Mouse (Mus musculus) ZHBTc4 (cell line): ENCODE data around the gene Atp8a2.

Experiments
- DNase-seq: peaks from one replicate; pipeline ENCODE4 v3.0.0-alpha.2; 2011; ENCODE audit warnings: low read depth, low spot score

Gene Atp8a2

GRCm38 (mm10) chr14:59927804-59928203 lies 269.2 kb downstream of the Atp8a2 start:
- DNase-seq, result peak; percentile 63

GRCm38 (mm10) chr14:59919865-59920264 lies 277.1 kb downstream of the Atp8a2 start:
- no peak for DNase-seq

- DNase-seq, result no peak
These were observed 293.4 kb downstream of the Atp8a2 start for GRCm38 (mm10) chr14:59903484-59904130.

GRCm38 (mm10) chr14:59893971-59894370 lies 303.0 kb downstream of the Atp8a2 start:
- DNase-seq, result no peak

GRCm38 (mm10) chr14:59892084-59892483 lies 304.9 kb downstream of the Atp8a2 start:
- DNase-seq, result no peak

GRCm38 (mm10) chr14:59891491-59891890 lies 305.5 kb downstream of the Atp8a2 start:
- DNase-seq, result no peak

- DNase-seq, result no peak
These were observed 306.2 kb downstream of the Atp8a2 start for GRCm38 (mm10) chr14:59890818-59891217.

GRCm38 (mm10) chr14:59890107-59890506 lies 306.9 kb downstream of the Atp8a2 start:
- no peak for DNase-seq

GRCm38 (mm10) chr14:59888446-59888845 lies 308.5 kb downstream of the Atp8a2 start:
- DNase-seq, result no peak

GRCm38 (mm10) chr14:59888046-59888445 lies 308.9 kb downstream of the Atp8a2 start:
- no peak for DNase-seq

GRCm38 (mm10) chr14:59887061-59887861 lies 309.7 kb downstream of the Atp8a2 start:
- DNase-seq, result no peak

GRCm38 (mm10) chr14:59883517-59884069 lies 313.4 kb downstream of the Atp8a2 start:
- no peak for DNase-seq

- DNase-seq, result no peak
These were observed 316.1 kb downstream of the Atp8a2 start for GRCm38 (mm10) chr14:59880829-59881228.

GRCm38 (mm10) chr14:59878248-59878647 lies 318.7 kb downstream of the Atp8a2 start:
- no peak for DNase-seq

GRCm38 (mm10) chr14:59876525-59876924 lies 320.5 kb downstream of the Atp8a2 start:
- DNase-seq, result peak; percentile 44

GRCm38 (mm10) chr14:59868369-59868768 lies 328.6 kb downstream of the Atp8a2 start:
- no peak for DNase-seq

- DNase-seq, result no peak
These were observed 329.2 kb downstream of the Atp8a2 start for GRCm38 (mm10) chr14:59867749-59868148.

- DNase-seq, result no peak
These were observed 331.0 kb downstream of the Atp8a2 start for GRCm38 (mm10) chr14:59866001-59866400.

- DNase-seq, result no peak
These were observed 334.6 kb downstream of the Atp8a2 start for GRCm38 (mm10) chr14:59862351-59862750.

- no peak for DNase-seq
These were observed 337.1 kb downstream of the Atp8a2 start for GRCm38 (mm10) chr14:59859830-59860229.

GRCm38 (mm10) chr14:59858501-59859225 lies 338.3 kb downstream of the Atp8a2 start:
- DNase-seq, result no peak

GRCm38 (mm10) chr14:59853139-59853538 lies 343.8 kb downstream of the Atp8a2 start:
- no peak for DNase-seq
